Mouse (Mus musculus) cerebellum, postnatal 36 days (tissue): ENCODE results near the gene Cacnb1.

Experiments used
- DNase-seq, 2 experiments: peaks; one replicate each; pipeline ENCODE4 v3.0.0; 2021 to 2022; ENCODE audit warnings: mixed read lengths in 2 of 2

The Cacnb1 gene

DNA sequence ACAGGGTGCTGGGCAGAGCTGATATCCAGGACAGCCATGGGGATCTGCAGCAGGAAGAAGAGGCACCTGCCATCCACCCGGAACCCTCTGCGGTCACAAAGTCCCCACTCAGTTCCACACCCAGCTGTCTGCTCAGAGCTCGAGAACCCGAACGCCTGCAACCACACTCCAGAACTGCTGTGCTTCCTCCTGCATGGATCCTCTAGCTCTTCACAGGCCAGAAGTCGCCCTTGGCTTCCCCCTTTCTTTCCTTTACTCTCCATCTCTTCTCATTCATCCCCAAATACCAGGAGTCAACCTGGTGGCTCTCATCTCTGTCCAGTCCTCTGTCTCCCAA lies 68.9 kb downstream of the Cacnb1 start:
- DNase-seq = no peak

DNA sequence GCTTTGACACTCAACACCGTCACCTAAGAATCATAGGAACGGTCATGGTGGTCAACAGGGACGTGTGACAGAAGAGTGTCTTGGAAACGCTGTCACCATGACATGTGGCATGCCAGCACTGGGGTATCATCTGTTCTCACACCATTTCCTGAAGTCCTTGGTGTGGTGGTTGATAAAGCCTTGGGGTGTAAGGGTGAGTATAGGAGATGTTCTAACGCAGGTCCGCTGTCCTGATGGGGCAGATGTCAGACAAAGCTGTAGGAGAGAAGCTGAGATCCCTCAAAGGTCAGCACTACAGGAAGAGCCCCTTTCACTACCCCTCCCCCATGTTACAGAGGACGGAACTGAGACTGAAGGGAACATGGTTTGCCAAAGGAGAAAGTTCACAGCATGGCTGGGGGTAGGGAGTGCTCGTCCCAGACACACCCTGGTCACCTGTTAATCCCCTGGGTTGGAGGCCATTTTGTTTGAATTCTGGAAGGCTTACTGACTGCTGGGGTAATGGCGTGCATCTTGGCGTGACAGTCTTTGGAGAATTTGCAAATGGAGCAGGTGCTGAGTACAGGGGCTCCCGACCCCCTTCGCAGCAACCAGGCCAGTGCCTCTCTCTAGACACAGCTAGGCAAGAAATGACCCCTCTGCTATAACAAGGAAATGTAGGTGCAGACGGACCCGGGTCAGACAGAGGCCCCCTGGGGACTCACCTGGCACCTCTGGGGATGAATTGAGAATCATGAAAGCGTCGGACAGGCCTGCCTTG lies 69.5 kb downstream of the Cacnb1 start:
- no peak for DNase-seq

DNA sequence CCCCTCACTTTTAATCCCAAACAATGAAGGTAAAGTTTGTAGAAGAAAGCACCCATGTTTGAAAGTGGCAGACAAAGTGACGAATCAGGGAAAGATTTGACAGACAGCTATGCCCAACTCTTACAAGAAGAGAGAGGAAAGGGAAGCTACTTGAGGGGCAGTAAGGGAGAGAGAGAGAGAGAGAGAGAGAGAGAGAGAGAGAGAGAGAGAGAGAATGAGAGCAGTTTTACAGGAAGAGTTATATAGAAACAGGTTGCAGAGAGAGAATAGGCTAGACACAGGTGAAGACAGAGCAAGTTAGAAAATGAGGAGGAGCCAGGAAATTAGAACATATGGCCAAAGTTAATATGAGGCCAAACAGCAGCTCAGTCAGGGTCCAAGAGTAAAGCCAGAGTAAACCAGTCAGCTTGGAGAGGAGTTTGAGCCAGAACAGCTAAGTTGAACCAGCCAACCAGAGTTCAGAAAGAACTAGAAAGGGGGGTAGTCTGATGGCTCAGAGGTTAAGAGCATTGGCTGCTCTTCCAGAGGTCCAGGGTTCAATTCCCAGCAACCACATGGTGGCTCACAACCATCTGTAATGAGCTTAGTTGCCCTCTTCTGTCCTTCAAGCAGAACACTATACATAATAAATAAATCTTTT lies 70.3 kb downstream of the Cacnb1 start:
- no peak for DNase-seq
